11 mouse cellular contexts compared by ENCODE assay signal in the genomic region with DNA sequence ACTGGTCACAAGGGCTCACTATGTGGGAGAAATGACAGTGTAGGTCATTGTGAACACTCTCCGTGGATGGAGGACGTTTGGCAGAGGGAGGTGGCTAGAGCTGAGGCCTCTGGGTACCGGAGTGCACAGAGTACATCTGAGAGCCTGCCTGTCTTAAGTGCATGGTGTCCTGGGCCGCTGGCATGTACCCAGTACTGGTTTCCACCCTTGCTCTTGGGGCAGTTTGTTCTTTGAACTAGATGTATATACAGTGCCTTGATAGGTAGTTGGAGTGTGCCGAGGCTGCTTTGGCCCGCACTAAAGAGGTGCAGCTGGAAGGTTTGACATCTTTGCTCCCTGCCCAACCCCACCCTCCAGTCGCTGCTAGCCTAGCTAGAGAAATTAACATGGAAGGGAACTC.
A peak's percentile ranks its signal among the peaks of the same experiment; 100 is the strongest.
DNase-seq lines count a peak whose midpoint lies in the region; ATAC-seq and TF ChIP-seq lines count a peak whose summit lies in the region.
"Had no signal": no experiment of that assay in that cellular context is flagged by ENCODE, and none has a peak within 500 bp of the region (broad histone marks: within the 10 kb centered on the region; RNA-seq: fewer than 3 reads in every experiment).

No protein-coding gene starts in this region.

- H3K9ac ChIP-seq in lung, embryonic 14.5 days = no peak overlapping the region
- H3K9ac ChIP-seq in limb, embryonic 12.5 days (replicated peaks) = no peak overlapping the region
- H3K9ac ChIP-seq in stomach, embryonic 15.5 days = no peak overlapping the region
- H3K9ac ChIP-seq: liver, embryonic 12.5 days had no signal

- H3K27me3 ChIP-seq in lung, embryonic 14.5 days (ENCODE audit: insufficient read depth, low read length) = no peaks in the 10 kb centered on the region
- no peaks in the 10 kb centered on the region for H3K27me3 ChIP-seq in heart, embryonic 10.5 days (ENCODE audit: insufficient read depth, poor library complexity, severe bottlenecking)
- H3K27me3 ChIP-seq in limb, embryonic 12.5 days = no peaks in the 10 kb centered on the region; the same call in 1 of the 2 replicates
- no peaks in the 10 kb centered on the region for H3K27me3 ChIP-seq in stomach, embryonic 15.5 days (replicated peaks)
- H3K27me3 ChIP-seq: liver, embryonic 12.5 days had no signal

- peaks cover 17% of the 10 kb centered on the region for H3K4me1 ChIP-seq in lung, embryonic 14.5 days (ENCODE audit: insufficient read depth)
- H3K4me1 ChIP-seq in lung, adult 2 months (ENCODE audit: control insufficient read depth, insufficient read depth, low read length) = no peaks in the 10 kb centered on the region; the same call in 1 of the 2 replicates
- H3K4me1 ChIP-seq in heart, embryonic 10.5 days = peaks cover 84% of the 10 kb centered on the region
- H3K4me1 ChIP-seq in limb, embryonic 12.5 days (replicated peaks) = peaks cover 82% of the 10 kb centered on the region
- peaks cover 17% of the 10 kb centered on the region for H3K4me1 ChIP-seq in stomach, embryonic 15.5 days
- H3K4me1 ChIP-seq: liver, embryonic 12.5 days had no signal

- DNase-seq in lung, embryonic 14.5 days = no peak
- DNase-seq in lung, adult 2 months = no peak
- DNase-seq in heart, embryonic 10.5 days (ENCODE audit: low spot score) = no peak
- no peak for DNase-seq in adrenal gland, adult (ENCODE audit: inconsistent age in 2 of 2, low spot score in 1 of 2)
- no peak for DNase-seq in urinary bladder, adult 2 months (ENCODE audit: low spot score)
- no peak for DNase-seq in liver
- DNase-seq: cerebellum, adult 18-20 months had no signal

- no peaks in the 10 kb centered on the region for H3K9me3 ChIP-seq in lung, embryonic 14.5 days (ENCODE audit: low read depth, low read length)
- H3K9me3 ChIP-seq in heart, embryonic 10.5 days = no peaks in the 10 kb centered on the region
- no peaks in the 10 kb centered on the region for H3K9me3 ChIP-seq in limb, embryonic 12.5 days
- H3K9me3 ChIP-seq in stomach, embryonic 15.5 days = no peaks in the 10 kb centered on the region
- H3K9me3 ChIP-seq: liver, embryonic 12.5 days had no signal

- H3K4me2 ChIP-seq in lung, embryonic 14.5 days = no peak overlapping the region
- H3K4me2 ChIP-seq in limb, embryonic 12.5 days = no peak overlapping the region
- H3K4me2 ChIP-seq in stomach, embryonic 15.5 days = no peak overlapping the region
- H3K4me2 ChIP-seq: liver, embryonic 12.5 days had no signal

- no peaks in the 10 kb centered on the region for H3K36me3 ChIP-seq in lung, embryonic 14.5 days (ENCODE audit: insufficient read depth)
- H3K36me3 ChIP-seq in heart, embryonic 10.5 days = 0 out of 2 replicates have a peak, but pooled peaks cover 4% of the 10 kb centered on the region
- no peaks in the 10 kb centered on the region for H3K36me3 ChIP-seq in limb, embryonic 12.5 days
- H3K36me3 ChIP-seq in stomach, embryonic 15.5 days = no peaks in the 10 kb centered on the region
- H3K36me3 ChIP-seq: liver, embryonic 12.5 days had no signal

- TF ChIP-seq POLR2A in lung, adult 2 months (IDR thresholded peaks at IDR 0.05; ENCODE audit: borderline replicate concordance, extremely low read depth, low read depth, low read length) = no peak

- WGBS in lung, embryonic 14.5 days = 18% methylated on average over 7 of the region's 7 CpGs
- WGBS in lung, adult 2 months = 49% methylated on average over 7 of the region's 7 CpGs
- 40% methylated on average over 7 of the region's 7 CpGs for WGBS in heart, embryonic 10.5 days
- 37% methylated on average over 7 of the region's 7 CpGs for WGBS in limb, embryonic 12.5 days
- WGBS in stomach, embryonic 15.5 days = 33% methylated on average over 7 of the region's 7 CpGs

- no peak overlapping the region for H3K4me3 ChIP-seq in lung, embryonic 14.5 days (ENCODE audit: low read depth, low read length)
- H3K4me3 ChIP-seq in lung, adult 2 months (replicated peaks; ENCODE audit: extremely low read depth, low read depth, low read length) = no peak overlapping the region
- no peak overlapping the region for H3K4me3 ChIP-seq in heart, embryonic 10.5 days
- no peak overlapping the region for H3K4me3 ChIP-seq in limb, embryonic 12.5 days (replicated peaks)
- H3K4me3 ChIP-seq in stomach, embryonic 15.5 days (replicated peaks) = no peak overlapping the region
- H3K4me3 ChIP-seq: erythroblast, embryonic 14.5 days; liver, embryonic 12.5 days had no signal

- no peak for TF ChIP-seq CTCF in lung, embryonic 14.5 days (IDR thresholded peaks at IDR 0.05; ENCODE audit: low read depth)
- TF ChIP-seq CTCF in lung, adult 2 months (IDR thresholded peaks at IDR 0.05; ENCODE audit: insufficient read depth, low read length) = no peak

- H3K27ac ChIP-seq in lung, embryonic 14.5 days (ENCODE audit: low read depth) = peak overlapping the region; percentile 51; the same call in 1 of the 2 replicates
- H3K27ac ChIP-seq in heart, embryonic 10.5 days = peak overlapping the region; percentile 75
- H3K27ac ChIP-seq in limb, embryonic 12.5 days = peak overlapping the region; percentile 4; the same call in 1 of the 2 replicates
- no peak overlapping the region for H3K27ac ChIP-seq in stomach, embryonic 15.5 days
- H3K27ac ChIP-seq: liver, embryonic 12.5 days had no signal

- ATAC-seq in lung, embryonic 14.5 days (ENCODE audit: insufficient read depth) = peak; percentile 42; the same call in 1 of the 2 replicates
- ATAC-seq in limb, embryonic 12.5 days (ENCODE audit: insufficient number of reproducible peaks, insufficient read depth, low FRiP score, low TSS enrichment, low read depth) = no peak
- ATAC-seq in stomach, embryonic 15.5 days (ENCODE audit: insufficient read depth, low FRiP score, low read depth) = peak; percentile 59; the same call in 1 of the 2 replicates
- ATAC-seq: liver, embryonic 12.5 days had no signal
